ENCODE assay signal across 19 mouse cellular contexts in the genomic region with DNA sequence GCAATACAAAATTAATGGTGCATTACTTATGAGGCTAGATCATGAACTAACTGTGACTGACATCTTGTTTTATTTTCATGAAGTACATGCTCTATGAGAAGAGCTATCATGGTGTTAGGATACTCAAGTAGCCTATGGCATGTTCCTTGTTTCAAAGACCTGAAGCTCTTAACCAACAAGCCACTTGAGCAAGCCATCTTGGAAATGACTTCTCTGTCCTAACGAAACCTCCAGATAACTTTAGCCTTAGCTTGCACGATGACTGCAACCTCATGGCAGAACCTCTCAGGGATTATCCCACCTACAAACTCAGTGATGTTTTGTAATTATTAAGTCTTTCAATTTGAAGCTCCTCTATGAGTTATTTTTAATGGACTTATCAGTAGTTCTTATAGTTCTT.
DNase-seq lines count a peak whose midpoint lies in the region; ATAC-seq and TF ChIP-seq lines count a peak whose summit lies in the region.
"Had no signal": no experiment of that assay in that cellular context is flagged by ENCODE, and none has a peak within 500 bp of the region (broad histone marks: within the 10 kb centered on the region; RNA-seq: fewer than 3 reads in every experiment).

No protein-coding gene starts in this region.

- intact Hi-C loops in heart, postnatal 10 days (cut with DNase I): no loop called here

- no peak for ATAC-seq in midbrain, embryonic 11.5 days (ENCODE audit: low FRiP score)
- ATAC-seq in midbrain, postnatal 0 days (ENCODE audit: low FRiP score): no peak
- ATAC-seq: activated CD4-positive, CD25-positive, alpha-beta regulatory T cell, adult 4 months; CD4-positive, CD25-positive, alpha-beta regulatory T cell, adult 4 months; Patski had no signal

- H3K4me1 ChIP-seq in midbrain, embryonic 11.5 days (ENCODE audit: control insufficient read depth, insufficient read depth, low read length): no peaks in the 10 kb centered on the region
- H3K4me1 ChIP-seq in midbrain, postnatal 0 days (ENCODE audit: insufficient read depth, low read length): no peaks in the 10 kb centered on the region

- no peak overlapping the region for H3K4me2 ChIP-seq in midbrain, embryonic 11.5 days
- no peak overlapping the region for H3K4me2 ChIP-seq in midbrain, postnatal 0 days (ENCODE audit: low read depth, low read length, poor library complexity, severe bottlenecking)

- no peaks in the 10 kb centered on the region for H3K9me3 ChIP-seq in midbrain, embryonic 11.5 days (ENCODE audit: control insufficient read depth, low read length)
- H3K9me3 ChIP-seq in midbrain, postnatal 0 days (ENCODE audit: low read length): no peaks in the 10 kb centered on the region
- H3K9me3 ChIP-seq: G1E had no signal

- no peak for TF ChIP-seq CTCF in midbrain, postnatal 0 days (IDR thresholded peaks at IDR 0.05)

- peak; percentile 65 for DNase-seq in midbrain, embryonic 11.5 days (ENCODE audit: low spot score, missing footprints)
- DNase-seq in midbrain, postnatal 0 days (ENCODE audit: low spot score): no peak
- DNase-seq in gonadal fat pad, adult 2 months (ENCODE audit: low read depth): peak; percentile 86
- no peak for DNase-seq in heart, postnatal 10 days
- DNase-seq: adrenal gland, adult 2 months; adrenal gland, adult 8-10 months; adrenal gland, postnatal 10 days; adrenal gland, postnatal 14 days; adrenal gland, postnatal 25 days; adrenal gland, postnatal 36 days; B cell, adult 2 months; cerebellum, adult 11 months; cerebellum, adult 11-12 months; cerebellum, adult 18-20 months had no signal

- no peak overlapping the region for H3K9ac ChIP-seq in midbrain, embryonic 11.5 days (ENCODE audit: low read length)
- H3K9ac ChIP-seq in midbrain, postnatal 0 days (replicated peaks; ENCODE audit: low read length, poor library complexity, severe bottlenecking): no peak overlapping the region

- H3K27me3 ChIP-seq in midbrain, embryonic 11.5 days (ENCODE audit: control insufficient read depth, insufficient read depth, low read length): no peaks in the 10 kb centered on the region
- H3K27me3 ChIP-seq in midbrain, postnatal 0 days (ENCODE audit: insufficient read depth, low read length): no peaks in the 10 kb centered on the region
- H3K27me3 ChIP-seq: CH12.LX, Patski had no signal

- no peak overlapping the region for H3K4me3 ChIP-seq in midbrain, embryonic 11.5 days (ENCODE audit: low read depth, low read length)
- H3K4me3 ChIP-seq in midbrain, postnatal 0 days (ENCODE audit: low read depth, low read length): no peak overlapping the region

- no peaks in the 10 kb centered on the region for H3K36me3 ChIP-seq in midbrain, embryonic 11.5 days (ENCODE audit: control insufficient read depth, insufficient read depth, low read length)
- no peaks in the 10 kb centered on the region for H3K36me3 ChIP-seq in midbrain, postnatal 0 days (ENCODE audit: insufficient read depth, low read length)
- H3K36me3 ChIP-seq: G1E had no signal

- 91% methylated on average over 2 of the region's 2 CpGs for WGBS in midbrain, embryonic 11.5 days
- 95% methylated on average over 2 of the region's 2 CpGs for WGBS in midbrain, postnatal 0 days

- H3K27ac ChIP-seq in midbrain, embryonic 11.5 days (ENCODE audit: low read depth, low read length): no peak overlapping the region
- no peak overlapping the region for H3K27ac ChIP-seq in midbrain, postnatal 0 days (ENCODE audit: low read depth, low read length)

Comparison
In these comparisons a context has a peak if more than half of its experiments do, and no peak if none do; other contexts are left out.
1. DNase-seq: peak in midbrain, embryonic 11.5 days (single experiment) and gonadal fat pad, adult 2 months (single experiment); none in midbrain, postnatal 0 days (single experiment) and heart, postnatal 10 days (0 of 2).